Mouse (Mus musculus) right cerebral cortex, adult 2 months (tissue): ENCODE measurements around the gene Hps5.
"Not testable (repeated sequence)": the region's sequence is repeated elsewhere in the genome, so short reads cannot be mapped to it uniquely, and the experiment has no call there.

Source experiments
- DNase-seq, 2 experiments: peaks; one replicate each; pipeline ENCODE4 v3.0.0; 2021 to 2022; ENCODE audit warnings: low spot score in 2 of 2

Hps5 gene

DNA sequence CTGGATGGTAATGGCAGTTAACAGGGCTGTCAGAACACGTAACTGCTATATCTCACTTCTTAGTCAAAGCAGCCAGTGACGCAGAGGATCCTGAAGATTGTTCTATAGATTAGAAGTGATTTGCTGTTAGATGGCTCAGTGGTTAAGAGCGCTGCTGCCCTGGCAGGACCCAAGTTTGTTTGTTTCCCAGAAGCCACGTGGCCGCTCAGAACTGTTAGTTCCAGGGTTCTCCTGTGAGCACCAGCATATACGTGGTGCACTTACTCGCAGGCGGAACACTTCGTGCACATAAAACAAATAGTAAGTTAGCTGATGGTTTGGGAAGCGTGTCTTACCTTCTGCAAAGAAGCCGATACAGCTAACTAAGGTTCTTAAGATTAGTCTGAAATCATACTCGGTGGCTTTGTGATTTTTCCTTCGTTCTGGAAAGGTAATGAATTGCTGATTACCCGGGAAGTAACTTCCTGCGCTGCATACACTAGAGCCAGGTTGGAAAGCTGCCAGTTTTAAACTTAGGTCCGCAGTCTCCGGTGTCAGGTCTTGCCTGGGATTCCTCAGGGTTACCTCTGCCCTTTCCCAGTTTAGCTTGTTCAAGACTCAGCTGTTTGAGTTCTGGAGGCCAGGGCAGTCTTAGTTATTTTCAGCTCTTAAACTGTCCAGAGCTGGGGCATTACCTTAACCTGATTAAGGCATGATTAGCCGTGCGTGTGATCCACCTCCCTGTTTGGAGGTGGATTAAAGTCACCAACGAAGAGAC lies 31.4 kb upstream of the Hps5 start:
- DNase-seq = no peak

DNA sequence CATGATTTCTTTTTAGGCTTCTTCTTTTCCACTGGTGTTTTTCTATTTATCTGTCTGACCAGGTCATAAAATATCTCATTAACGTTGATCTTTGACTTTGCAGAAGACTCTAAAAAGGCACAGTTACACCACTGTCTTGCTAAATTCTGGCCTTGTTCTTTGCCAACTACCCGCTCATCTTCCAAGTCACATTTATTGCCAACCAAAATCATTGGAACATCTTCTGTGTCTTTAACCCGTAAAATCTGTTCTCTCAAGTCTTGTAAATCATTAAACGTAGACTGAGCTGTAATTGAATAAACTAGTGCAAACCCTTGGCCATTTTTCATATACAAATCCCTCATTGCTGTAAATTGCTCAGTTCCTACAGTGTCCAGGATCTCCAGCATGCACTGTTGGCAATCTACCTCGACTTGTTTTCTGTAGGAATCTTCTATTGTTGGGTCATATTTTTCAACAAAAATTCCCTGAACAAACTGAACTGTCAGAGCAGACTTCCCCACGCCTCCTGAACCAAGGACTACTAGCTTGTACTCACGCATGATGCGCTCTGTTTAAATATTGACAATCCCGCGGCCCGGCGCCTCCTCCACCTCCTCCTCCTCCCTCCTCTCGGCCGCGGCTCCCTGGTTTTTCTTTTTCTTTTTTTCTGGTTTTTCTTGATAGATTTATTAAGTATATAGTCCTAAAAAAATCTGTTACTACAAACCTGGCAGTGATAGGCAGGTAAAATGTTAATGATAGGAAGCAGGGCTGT lies 25.2 kb upstream of the Hps5 start:
- not testable (repeated sequence) for DNase-seq

DNA sequence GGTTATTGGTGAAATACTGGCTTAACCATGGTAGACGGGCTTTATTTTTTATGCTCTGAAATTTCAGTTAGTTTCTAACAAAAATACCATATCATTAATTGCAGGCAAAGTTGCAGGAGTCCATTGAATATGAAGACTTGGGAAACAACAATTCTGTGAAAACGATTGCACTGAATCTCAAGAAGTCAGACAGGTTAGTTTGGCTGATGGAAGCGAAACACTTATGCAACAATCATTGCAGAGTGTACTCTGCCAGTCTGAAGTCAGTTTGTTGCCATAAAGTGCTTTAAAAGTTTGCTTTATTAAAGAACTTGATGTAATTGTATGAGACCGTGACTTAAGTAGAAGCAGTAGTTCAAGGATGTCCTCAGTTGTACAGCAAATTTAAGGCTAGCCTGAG lies 18.1 kb upstream of the Hps5 start:
- no peak for DNase-seq

DNA sequence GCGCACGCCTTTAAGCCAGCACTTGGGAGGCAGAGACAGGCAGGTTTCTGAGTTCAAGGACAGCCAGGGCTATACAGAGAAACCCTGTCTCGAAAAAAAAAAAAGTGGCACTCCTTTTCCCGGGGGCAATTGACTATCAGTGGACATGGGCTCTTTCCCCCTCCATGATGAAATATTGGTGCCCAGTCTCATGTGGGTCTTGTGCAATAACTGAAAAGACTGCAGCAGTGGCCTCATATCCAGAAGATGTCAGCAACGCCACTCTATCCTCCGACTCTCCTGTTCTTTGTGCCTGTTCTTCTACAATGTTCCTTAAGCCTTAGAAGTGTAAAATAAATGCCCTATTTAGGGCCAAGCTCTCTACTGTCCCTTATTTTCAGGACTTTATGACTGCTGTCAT lies 14.5 kb upstream of the Hps5 start:
- DNase-seq = no peak

DNA sequence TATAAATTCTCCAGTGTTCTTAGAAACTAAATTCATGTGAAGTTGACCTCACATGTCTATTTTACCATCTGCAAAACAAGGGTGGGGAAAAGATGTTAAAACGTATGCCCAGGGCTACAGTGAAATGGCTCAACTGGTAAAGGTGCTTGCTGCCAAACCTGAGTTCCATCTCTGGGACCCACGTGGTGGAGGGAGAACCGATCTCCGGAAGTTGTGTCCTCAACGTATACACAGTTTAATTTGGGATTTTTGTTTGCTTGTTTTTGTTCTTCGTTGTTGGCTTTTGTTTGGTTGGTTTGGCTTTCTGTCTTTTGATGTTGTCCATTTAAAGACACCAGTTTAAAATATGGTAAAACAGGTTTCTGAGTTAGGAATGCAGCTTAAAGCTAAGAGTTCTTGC lies 915 bp upstream of the Hps5 start:
- DNase-seq = no peak

GRCm38 (mm10) chr7:46796206-46796679 lies 379 bp upstream of the Hps5 start:
- DNase-seq = peak in 1 of 2 experiments; percentile 11

DNA sequence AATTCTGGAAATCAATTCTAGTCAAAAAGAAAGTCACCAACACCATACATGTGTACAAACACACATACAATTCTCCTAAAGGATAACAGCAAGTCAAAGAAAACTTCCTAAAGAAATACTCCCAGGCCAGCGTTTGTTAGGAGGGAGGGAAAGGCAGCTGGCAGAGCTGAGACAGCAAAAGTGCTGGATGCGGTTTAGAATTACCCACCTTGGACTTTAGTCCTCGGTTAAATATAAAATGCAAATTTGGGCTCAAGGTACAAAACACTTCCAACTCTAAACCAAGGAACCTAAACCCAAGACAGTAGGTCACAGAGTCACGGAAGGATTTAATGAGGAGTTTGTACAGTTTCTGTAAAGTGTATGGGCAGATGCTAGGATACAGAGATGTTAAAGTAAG lies 2.0 kb downstream of the Hps5 start:
- DNase-seq = no peak

- DNase-seq = no peak
These were observed 6.6 kb downstream of the Hps5 start for GRCm38 (mm10) chr7:46789177-46789849.

DNA sequence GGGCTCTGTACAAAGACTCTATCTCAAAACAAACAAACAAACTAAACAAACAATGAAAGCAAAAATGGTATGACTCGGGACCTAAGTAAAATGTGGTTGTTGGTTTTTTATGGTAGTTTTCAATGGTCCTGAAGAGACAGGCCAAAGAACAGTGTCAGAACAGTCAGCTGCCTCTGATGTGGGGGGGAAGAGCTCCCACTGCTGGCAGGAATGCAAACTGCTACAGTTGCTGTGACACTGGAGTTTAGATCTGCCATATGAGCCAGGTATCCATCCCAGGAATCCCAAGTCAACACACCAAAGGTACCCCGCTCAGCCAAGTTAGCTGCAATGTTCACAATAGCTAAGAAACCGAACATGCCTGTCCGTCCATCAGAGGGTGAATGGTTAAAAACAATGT lies 25.2 kb downstream of the Hps5 start:
- peak; percentile 54 to 57 for DNase-seq

DNA sequence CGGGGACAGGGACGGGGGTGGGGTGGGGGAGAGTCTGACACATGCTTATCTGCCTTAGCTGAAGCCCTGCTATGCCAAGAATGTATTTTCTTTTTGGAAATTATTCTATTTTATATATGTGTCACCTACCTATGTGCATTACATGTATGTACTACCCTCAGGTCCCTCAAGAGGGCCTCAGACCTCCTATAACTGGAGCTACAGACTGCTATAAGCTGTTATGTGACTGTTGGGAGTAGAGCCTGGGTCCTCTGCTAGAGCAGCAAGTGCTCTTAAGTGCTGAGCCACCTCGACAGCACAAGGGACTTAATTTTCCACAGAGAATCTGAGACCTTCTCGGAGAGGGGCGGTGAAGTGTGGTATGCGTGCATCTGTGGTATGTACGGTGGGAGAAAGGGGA lies 27.4 kb downstream of the Hps5 start:
- DNase-seq = no peak

GRCm38 (mm10) chr7:46767371-46767770 lies 28.5 kb downstream of the Hps5 start:
- no peak for DNase-seq

DNA sequence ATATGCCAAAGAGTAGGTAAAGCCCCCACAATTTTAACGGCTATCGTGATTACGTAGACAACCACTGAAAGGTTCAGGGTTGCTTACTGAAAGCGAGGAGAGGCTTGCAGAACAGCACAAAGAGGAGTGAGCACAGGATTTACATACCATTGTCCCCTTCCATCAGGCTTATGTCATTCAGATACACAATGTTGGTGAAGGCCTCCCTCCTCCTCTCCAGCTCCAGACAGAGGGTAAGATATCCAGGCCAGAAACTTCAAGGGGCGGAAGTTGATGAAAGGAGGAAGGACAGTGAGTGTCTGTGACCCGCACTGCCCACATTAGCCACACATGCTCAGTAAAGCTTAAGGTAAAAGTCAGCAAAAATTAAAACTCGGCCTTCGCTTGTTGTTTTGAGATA lies 31.2 kb downstream of the Hps5 start:
- no peak for DNase-seq

GRCm38 (mm10) chr7:46762601-46763000 lies 33.3 kb downstream of the Hps5 start:
- DNase-seq = no peak

GRCm38 (mm10) chr7:46761049-46761795 lies 34.6 kb downstream of the Hps5 start:
- no peak for DNase-seq

DNA sequence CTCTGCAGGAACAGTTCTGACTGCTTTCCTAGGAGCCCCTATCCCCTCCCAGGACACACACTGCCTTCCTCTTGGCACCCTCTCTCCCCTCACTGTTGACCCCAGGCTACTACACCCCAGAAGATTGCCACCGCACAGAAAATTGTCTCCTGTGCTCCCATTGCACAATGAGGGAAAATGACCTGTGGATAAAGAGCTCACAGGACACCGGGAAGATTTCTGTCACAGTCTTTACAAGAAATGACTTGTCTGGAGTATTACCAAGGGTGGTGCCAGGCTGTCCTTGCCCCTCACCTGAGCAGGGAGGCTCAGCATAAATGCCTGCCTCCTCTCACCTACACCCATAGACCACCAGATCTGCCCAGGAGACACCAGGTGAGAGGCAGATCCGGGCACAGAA lies 44.4 kb downstream of the Hps5 start, which contains the start of gene Saa2:
Gene Saa2, plus strand, starts transcription at position 301 of the 400 bp plus-strand sequence.
- DNase-seq = no peak

DNA sequence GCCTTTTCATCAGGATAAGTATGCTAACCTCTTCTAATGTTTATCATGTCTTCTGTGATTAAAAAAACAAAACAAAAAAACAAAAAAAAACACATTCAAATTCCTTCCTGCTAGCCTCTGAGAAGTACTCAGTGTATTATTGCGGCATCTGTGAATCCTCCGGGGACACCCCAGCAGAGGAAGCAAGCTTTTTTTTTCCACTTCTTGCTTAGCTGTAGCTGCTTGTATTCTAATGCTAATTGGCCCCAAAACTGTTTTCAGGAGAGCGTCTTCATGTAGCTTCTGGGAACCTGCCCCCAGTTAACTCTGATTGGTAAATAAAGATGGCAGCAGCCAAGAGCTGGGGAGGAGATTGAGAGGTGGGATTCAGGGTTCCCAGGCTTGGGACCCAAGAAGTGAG lies 47.4 kb downstream of the Hps5 start:
- DNase-seq = no peak

GRCm38 (mm10) chr7:46746381-46746780 lies 49.5 kb downstream of the Hps5 start:
- no peak for DNase-seq

GRCm38 (mm10) chr7:46745816-46746215 lies 50.0 kb downstream of the Hps5 start:
- DNase-seq = no peak

GRCm38 (mm10) chr7:46742880-46743279 lies 53.0 kb downstream of the Hps5 start, which contains the start of gene Saa1:
TSS of gene Saa1 (minus strand) at chr7:46742980.
- DNase-seq = not testable (repeated sequence)

- not testable (repeated sequence) for DNase-seq
These were observed 55.8 kb downstream of the Hps5 start for GRCm38 (mm10) chr7:46740041-46740440.

GRCm38 (mm10) chr7:46738561-46739460 lies 57.1 kb downstream of the Hps5 start:
- no peak for DNase-seq
